Mouse (Mus musculus): Measurements from ENCODE around the gene Foxp1. TPM values are rescaled to one million over a fixed set of nuclear protein-coding genes. Genes with fewer than 3 reads are reported as not detected.

Gene Foxp1
- polyA plus RNA-seq, 1 experiment from 2014 or later = 39.3 TPM

GRCm38 (mm10) chr6:98996346-98996745 is 526.2 kb downstream of the Foxp1 start:
- ATAC-seq (no peak), DNase-seq (ENCODE audit: low read depth, low spot score) (no peak)
- H3K27me3 ChIP-seq = no peaks in the 10 kb centered on the region
- POLR2A ChIA-PET = interaction anchor here (0.6 to 1.8 kb wide), 2 partner anchors 9 to 31 kb away, joined by 3 to 4 read pairs; no protein-coding TSS in a partner anchor
- CTCF ChIA-PET = interaction anchor here (1.5 kb wide), 1 partner anchor 10 kb away, joined by 6 read pairs; no protein-coding TSS in a partner anchor
- no peak for TF ChIP-seq CTCF (IDR thresholded peaks at IDR 0.05)
- in situ Hi-C loops (cut with MboI; ENCODE audit: low pct_unique_long_range_greater_than_20kb) = no loop called here

- in situ Hi-C loops (cut with MboI; ENCODE audit: low pct_unique_long_range_greater_than_20kb) = no loop called here
- CTCF ChIA-PET = interaction anchor here (1.5 kb wide), 1 partner anchor 10 kb away, joined by 6 read pairs; no protein-coding TSS in a partner anchor
- POLR2A ChIA-PET = interaction anchor here (1.8 kb wide), 1 partner anchor 10 kb away, joined by 4 read pairs; no protein-coding TSS in a partner anchor
These were observed 526.8 kb downstream of the Foxp1 start for GRCm38 (mm10) chr6:98995681-98996080.

DNA sequence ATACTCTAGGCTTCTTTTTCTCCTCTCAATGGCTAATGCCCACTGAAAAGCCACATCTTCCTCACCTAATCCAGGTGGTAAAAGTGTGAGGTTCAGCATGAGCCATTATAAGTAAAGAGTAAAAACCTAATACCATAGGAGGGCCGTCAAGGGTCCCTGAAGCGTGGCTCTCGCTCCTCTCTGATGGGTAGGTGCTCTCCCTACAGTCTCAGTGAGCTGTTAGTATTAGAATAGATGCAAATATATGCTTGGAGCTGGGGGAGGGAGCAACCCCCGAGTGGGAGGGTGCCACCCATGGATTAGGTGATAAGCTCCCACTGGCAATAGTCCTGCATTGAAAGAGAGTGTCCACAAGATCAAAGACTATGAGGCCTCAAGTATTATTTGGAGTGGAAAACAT is 527.6 kb downstream of the Foxp1 start:
- ATAC-seq (no peak), DNase-seq (ENCODE audit: low read depth, low spot score) (no peak)
- CTCF ChIA-PET = interaction anchor here (1.5 kb wide), 1 partner anchor 9 kb away, joined by 6 read pairs; no protein-coding TSS in a partner anchor
- no peak for TF ChIP-seq CTCF (IDR thresholded peaks at IDR 0.05)
- no peaks in the 10 kb centered on the region for H3K27me3 ChIP-seq
- POLR2A ChIA-PET = no interaction called here
- in situ Hi-C loops (cut with MboI; ENCODE audit: low pct_unique_long_range_greater_than_20kb) = no loop called here

More at GRCm38 (mm10) chr6:98995681-98996080, 526.8 kb downstream of the Foxp1 start:
- no peak for DNase-seq (ENCODE audit: low read depth, low spot score)
- TF ChIP-seq CTCF (IDR thresholded peaks at IDR 0.05) = no peak
- ATAC-seq = no peak
- no peaks in the 10 kb centered on the region for H3K27me3 ChIP-seq

GRCm38 (mm10) chr6:98994104-98994787 is 528.3 kb downstream of the Foxp1 start:
- in situ Hi-C loops (cut with MboI; ENCODE audit: low pct_unique_long_range_greater_than_20kb) = no loop called here
- ChIA-PET POLR2A (interaction anchor here (0.7 to 1.5 kb wide), 2 partner anchors 11 to 96 kb away, joined by 3 to 4 read pairs; no protein-coding TSS in a partner anchor), CTCF (no interaction called here)
- DNase-seq (ENCODE audit: low read depth, low spot score) (no peak), ATAC-seq (no peak)
- TF ChIP-seq CTCF (IDR thresholded peaks at IDR 0.05) = no peak
- no peaks in the 10 kb centered on the region for H3K27me3 ChIP-seq

DNA sequence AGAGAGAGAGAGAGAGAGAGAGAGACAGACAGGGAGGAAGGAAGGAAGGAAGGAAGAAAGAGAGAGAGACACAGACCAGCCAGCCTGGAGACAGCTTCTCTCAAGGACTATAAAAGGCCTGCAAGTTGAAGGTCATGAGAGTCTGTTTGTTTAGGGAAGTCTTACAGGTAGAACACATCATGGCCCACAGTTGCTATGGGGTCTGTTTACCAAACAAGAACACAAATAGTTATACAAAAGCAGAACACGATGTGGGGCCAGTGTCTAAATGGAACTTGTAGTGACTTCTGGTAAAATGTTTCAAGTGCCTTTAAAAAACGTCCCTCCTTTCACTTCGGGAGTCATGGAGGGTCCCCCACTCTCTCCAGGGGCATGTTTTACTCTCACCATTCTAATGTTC is 529.3 kb downstream of the Foxp1 start:
- no peaks in the 10 kb centered on the region for H3K27me3 ChIP-seq
- DNase-seq (ENCODE audit: low read depth, low spot score) (no peak), ATAC-seq (no peak)
- CTCF ChIA-PET = interaction anchor here (1.6 kb wide), 1 partner anchor 9 kb away, joined by 5 read pairs; no protein-coding TSS in a partner anchor
- POLR2A ChIA-PET = interaction anchor here (0.7 to 1.5 kb wide), 2 partner anchors 12 to 97 kb away, joined by 3 to 4 read pairs; no protein-coding TSS in a partner anchor
- in situ Hi-C loops (cut with MboI; ENCODE audit: low pct_unique_long_range_greater_than_20kb) = no loop called here
- TF ChIP-seq CTCF (IDR thresholded peaks at IDR 0.05) = no peak

DNA sequence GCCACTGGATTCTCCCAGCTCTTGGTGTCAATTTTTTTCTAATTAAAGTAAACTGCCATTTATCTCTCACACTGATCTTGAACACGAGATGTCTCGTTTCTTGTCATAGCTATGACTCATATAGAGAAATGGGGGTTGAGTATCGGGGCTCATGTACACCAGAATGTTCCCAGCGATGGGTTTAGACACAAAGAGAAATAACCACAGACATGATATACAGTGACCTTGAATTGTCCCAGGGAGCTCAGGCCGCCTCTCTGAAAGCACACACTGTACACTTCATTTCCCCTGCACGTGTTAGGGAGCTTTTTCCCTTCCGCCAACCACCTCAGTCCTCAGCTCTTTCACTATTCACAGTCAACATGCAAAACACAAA is 529.8 kb downstream of the Foxp1 start:
- CTCF ChIA-PET = interaction anchor here (1.6 kb wide), 1 partner anchor 10 kb away, joined by 5 read pairs; no protein-coding TSS in a partner anchor
- POLR2A ChIA-PET = no interaction called here
- TF ChIP-seq CTCF (IDR thresholded peaks at IDR 0.05) = no peak
- H3K27me3 ChIP-seq = no peaks in the 10 kb centered on the region
- DNase-seq (ENCODE audit: low read depth, low spot score) = no peak
- in situ Hi-C loops (cut with MboI; ENCODE audit: low pct_unique_long_range_greater_than_20kb) = no loop called here
- no peak for ATAC-seq

GRCm38 (mm10) chr6:98991900-98992771 is 530.4 kb downstream of the Foxp1 start:
- ChIA-PET CTCF (interaction anchor here (1.0 to 1.6 kb wide), 2 partner anchors 9 to 10 kb away, joined by 3 to 5 read pairs; no protein-coding TSS in a partner anchor), POLR2A (interaction anchor here (0.7 kb wide), 1 partner anchor 10 kb away, joined by 4 read pairs; no protein-coding TSS in a partner anchor)
- DNase-seq (ENCODE audit: low read depth, low spot score) = no peak
- in situ Hi-C loops (cut with MboI; ENCODE audit: low pct_unique_long_range_greater_than_20kb) = no loop called here
- TF ChIP-seq CTCF (IDR thresholded peaks at IDR 0.05) = no peak
- H3K27me3 ChIP-seq = no peaks in the 10 kb centered on the region
- no peak for ATAC-seq

DNA sequence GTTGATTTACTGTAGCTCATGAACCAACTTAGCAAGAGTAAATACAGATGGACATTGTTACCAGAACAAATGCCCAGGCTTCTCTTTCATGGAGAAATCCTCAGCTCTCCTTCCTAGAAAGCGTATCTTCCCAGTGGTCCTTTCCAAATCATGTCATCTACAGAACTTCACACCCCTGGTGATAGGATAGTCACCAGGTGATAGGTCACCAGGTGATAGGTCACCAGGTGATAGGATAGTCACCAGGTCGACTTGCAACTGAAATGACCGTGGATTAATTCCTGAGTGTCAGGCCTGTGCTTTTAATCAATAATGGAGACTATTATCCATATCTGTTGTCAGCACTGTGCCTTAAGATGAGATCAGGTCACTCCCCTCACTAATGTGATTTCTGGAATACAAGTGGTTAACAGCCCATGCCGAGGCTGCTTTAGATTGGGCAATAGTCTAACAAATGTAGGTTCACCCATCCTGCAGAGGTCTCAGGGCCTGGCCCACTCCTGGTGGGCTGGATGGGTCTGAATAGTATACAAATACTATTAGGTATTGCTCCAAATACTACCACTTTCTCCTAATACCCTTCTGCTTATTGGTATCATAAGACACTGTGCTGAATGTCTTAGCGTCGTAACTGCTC is 534.9 kb downstream of the Foxp1 start:
- ChIA-PET CTCF (no interaction called here), POLR2A (no interaction called here)
- DNase-seq (ENCODE audit: low read depth, low spot score) (no peak), ATAC-seq (no peak)
- TF ChIP-seq CTCF (IDR thresholded peaks at IDR 0.05) = no peak
- in situ Hi-C loops (cut with MboI; ENCODE audit: low pct_unique_long_range_greater_than_20kb) = no loop called here
- no peaks in the 10 kb centered on the region for H3K27me3 ChIP-seq

DNA sequence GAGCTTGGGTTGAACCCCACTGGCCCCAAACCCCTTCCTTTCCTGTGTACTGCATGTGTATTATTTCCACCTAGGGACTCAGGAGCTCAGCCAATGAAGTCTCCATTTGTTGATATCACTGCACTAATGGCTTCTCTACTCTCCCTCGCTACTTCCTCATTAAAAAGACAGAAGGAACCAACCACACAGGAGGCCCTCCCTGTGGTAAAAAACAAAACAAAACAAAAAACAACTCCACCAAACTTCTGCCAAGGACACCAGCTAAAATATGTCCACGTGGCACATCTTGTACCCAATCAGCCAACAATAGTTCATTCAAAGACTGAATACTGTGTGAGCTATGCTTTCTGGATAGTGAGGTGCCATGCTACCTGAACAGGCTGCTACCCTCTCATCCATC is 537.1 kb downstream of the Foxp1 start:
- DNase-seq (ENCODE audit: low read depth, low spot score) (no peak), ATAC-seq (no peak)
- ChIA-PET POLR2A (no interaction called here), CTCF (interaction anchor here (0.8 to 1.8 kb wide), 3 partner anchors 9 to 14 kb away, joined by 3 to 6 read pairs (median 4); no protein-coding TSS in a partner anchor)
- no peak for TF ChIP-seq CTCF (IDR thresholded peaks at IDR 0.05)
- in situ Hi-C loops (cut with MboI; ENCODE audit: low pct_unique_long_range_greater_than_20kb) = no loop called here
- H3K27me3 ChIP-seq = no peaks in the 10 kb centered on the region

DNA sequence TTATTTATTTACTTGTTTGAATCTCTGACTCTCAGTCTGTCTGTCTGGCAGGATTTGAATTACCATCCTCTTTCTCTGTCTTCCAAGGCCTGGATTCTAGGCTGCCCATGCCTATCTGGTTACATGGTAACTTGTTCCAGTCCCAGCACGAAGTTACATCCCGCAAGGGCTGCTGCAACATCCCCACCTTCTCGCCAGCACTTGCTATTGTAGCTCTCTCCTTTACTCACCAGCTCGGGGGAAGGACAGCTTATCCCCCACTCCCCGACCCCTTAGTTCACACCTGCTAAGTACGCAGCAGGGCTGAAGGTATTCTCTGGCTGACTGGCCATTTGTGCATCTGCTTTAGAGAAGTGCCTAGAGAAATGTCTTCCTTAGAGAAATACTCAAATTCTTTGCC is 537.9 kb downstream of the Foxp1 start:
- POLR2A ChIA-PET = no interaction called here
- ATAC-seq (no peak), DNase-seq (ENCODE audit: low read depth, low spot score) (no peak)
- H3K27me3 ChIP-seq = no peaks in the 10 kb centered on the region
- no peak for TF ChIP-seq CTCF (IDR thresholded peaks at IDR 0.05)
- in situ Hi-C loops (cut with MboI; ENCODE audit: low pct_unique_long_range_greater_than_20kb) = no loop called here
- CTCF ChIA-PET = no interaction called here

Measured in Patski (cell line).